ENCODE assay signal across 9 mouse cellular contexts in genomic region chr6:92728514-92728913, GRCm38 (mm10). TPM values are rescaled to one million over a fixed set of nuclear protein-coding genes. Genes with fewer than 3 reads are reported as not detected.
DNase-seq lines count a peak whose midpoint lies in the region; ATAC-seq and TF ChIP-seq lines count a peak whose summit lies in the region.
"Had no signal": no experiment of that assay in that cellular context is flagged by ENCODE, and none has a peak within 500 bp of the region (broad histone marks: within the 10 kb centered on the region; RNA-seq: fewer than 3 reads in every experiment).

No protein-coding gene starts in this region.

- no peak for TF ChIP-seq CTCF in lung, embryonic 14.5 days (IDR thresholded peaks at IDR 0.05; ENCODE audit: low read depth)
- no peak for TF ChIP-seq CTCF in hindbrain, postnatal 0 days (IDR thresholded peaks at IDR 0.05; ENCODE audit: low read depth)

- no peaks in the 10 kb centered on the region for H3K36me3 ChIP-seq in lung, embryonic 14.5 days (ENCODE audit: insufficient read depth)
- no peaks in the 10 kb centered on the region for H3K36me3 ChIP-seq in hindbrain, postnatal 0 days (ENCODE audit: insufficient read depth, low read length)
- H3K36me3 ChIP-seq in neural tube, embryonic 14.5 days (ENCODE audit: control insufficient read depth, insufficient read depth, low read length), result no peaks in the 10 kb centered on the region

- peak overlapping the region; percentile 30; the same call in 1 of the 2 replicates for H3K4me2 ChIP-seq in lung, embryonic 14.5 days
- H3K4me2 ChIP-seq in hindbrain, postnatal 0 days (ENCODE audit: low read depth, low read length), result peak overlapping the region; percentile 22; the same call in 1 of the 2 replicates
- H3K4me2 ChIP-seq in neural tube, embryonic 14.5 days (ENCODE audit: low read depth, low read length), result no peak overlapping the region

- no peaks in the 10 kb centered on the region for H3K27me3 ChIP-seq in lung, embryonic 14.5 days (ENCODE audit: insufficient read depth, low read length)
- no peaks in the 10 kb centered on the region for H3K27me3 ChIP-seq in hindbrain, postnatal 0 days (ENCODE audit: insufficient read depth, low read length)
- no peaks in the 10 kb centered on the region for H3K27me3 ChIP-seq in neural tube, embryonic 14.5 days (ENCODE audit: control insufficient read depth, insufficient read depth, low read length)

- no peaks in the 10 kb centered on the region for H3K4me1 ChIP-seq in lung, embryonic 14.5 days (ENCODE audit: insufficient read depth)
- no peaks in the 10 kb centered on the region; the same call in 1 of the 2 replicates for H3K4me1 ChIP-seq in hindbrain, postnatal 0 days (ENCODE audit: insufficient read depth, low read length)
- H3K4me1 ChIP-seq in neural tube, embryonic 14.5 days (ENCODE audit: control insufficient read depth, insufficient read depth, low read length), result peaks cover 6% of the 10 kb centered on the region; the same call in 1 of the 2 replicates

- DNase-seq in cerebellum, adult 11-12 months, result no peak
- DNase-seq in lung, embryonic 14.5 days, result peak; percentile 24
- DNase-seq in lung, postnatal 25 days (ENCODE audit: low spot score), result no peak
- peak; percentile 50 for DNase-seq in hindbrain, postnatal 0 days (ENCODE audit: low spot score)
- no peak for DNase-seq in adrenal gland, postnatal 10 days
- no peak for DNase-seq in spleen, adult 18-20 months

- WGBS in lung, embryonic 14.5 days, result 38% methylated on average over 7 of the region's 7 CpGs
- 40% methylated on average over 7 of the region's 7 CpGs for WGBS in hindbrain, postnatal 0 days
- WGBS in neural tube, embryonic 14.5 days, result 36% methylated on average over 7 of the region's 7 CpGs

- H3K4me3 ChIP-seq in lung, embryonic 14.5 days (ENCODE audit: low read depth, low read length), result no peak overlapping the region
- H3K4me3 ChIP-seq in hindbrain, postnatal 0 days (ENCODE audit: low read length), result no peak overlapping the region
- H3K4me3 ChIP-seq in neural tube, embryonic 14.5 days (ENCODE audit: low read depth, low read length), result no peak overlapping the region

- 0 out of 2 replicates have a peak, but pooled peaks have one; percentile 16 for ATAC-seq in cerebellum, adult (ENCODE audit: insufficient number of reproducible peaks, low FRiP score, low TSS enrichment)
- ATAC-seq in lung, embryonic 14.5 days (ENCODE audit: insufficient read depth), result 0 out of 2 replicates have a peak, but pooled peaks have one; percentile 8
- peak; percentile 68 for ATAC-seq in hindbrain, postnatal 0 days
- peak; percentile 21; the same call in 1 of the 2 replicates for ATAC-seq in neural tube, embryonic 14.5 days (ENCODE audit: low read depth)

- H3K9ac ChIP-seq in lung, embryonic 14.5 days, result no peak overlapping the region
- H3K9ac ChIP-seq in hindbrain, postnatal 0 days (replicated peaks; ENCODE audit: low read length), result peak overlapping the region; percentile 28; the same call in 1 of the 2 replicates
- H3K9ac ChIP-seq in neural tube, embryonic 14.5 days (replicated peaks; ENCODE audit: low read depth, low read length), result no peak overlapping the region

- H3K27ac ChIP-seq in lung, embryonic 14.5 days (ENCODE audit: low read depth), result peak overlapping the region; percentile 51; the same call in 1 of the 2 replicates
- H3K27ac ChIP-seq in hindbrain, postnatal 0 days, result peak overlapping the region; percentile 81
- no peak overlapping the region for H3K27ac ChIP-seq in neural tube, embryonic 14.5 days (ENCODE audit: low read depth, low read length)
- H3K27ac ChIP-seq: kidney, postnatal 0 days had no signal

- no peaks in the 10 kb centered on the region for H3K9me3 ChIP-seq in lung, embryonic 14.5 days (ENCODE audit: low read depth, low read length)
- H3K9me3 ChIP-seq in hindbrain, postnatal 0 days (ENCODE audit: low read length), result no peaks in the 10 kb centered on the region
- H3K9me3 ChIP-seq in neural tube, embryonic 14.5 days (ENCODE audit: control insufficient read depth, low read length), result no peaks in the 10 kb centered on the region

RNA-seq across cellular contexts. Expression of gene Prickle2, which starts 22.6 kb away (rescaled TPM):
- 11.0 TPM in 2 replicates for polyA plus RNA-seq in lung, embryonic 14.5 days (2014; fragmentation: Nextera tagmentation; extraction: Ambion mirVana)
- total RNA-seq in hindbrain, postnatal 0 days (2014; rRNA removed), result 37.7 and 38.7 TPM in 2 replicates
- 11.3 and 11.6 TPM in 2 replicates for polyA plus RNA-seq in hindbrain, postnatal 0 days (2015; fragmentation: Nextera tagmentation; extraction: Ambion mirVana)
- 25.4 and 25.5 TPM in 2 replicates for polyA plus RNA-seq in neural tube, embryonic 14.5 days (2014; fragmentation: Nextera tagmentation; extraction: Ambion mirVana)
- total RNA-seq in adrenal gland, postnatal 10 days (2021), result 10 to 100 TPM in 1 of 2 experiments, 1 to 10 TPM in 1; 6.5 to 10.3 TPM

Comparison
In these comparisons a context has a peak if more than half of its experiments do, and no peak if none do; other contexts are left out.
1. DNase-seq: peak in lung, embryonic 14.5 days (single experiment) and hindbrain, postnatal 0 days (single experiment); none in cerebellum, adult 11-12 months (single experiment), lung, postnatal 25 days (single experiment), adrenal gland, postnatal 10 days (single experiment) and spleen, adult 18-20 months (0 of 2).
2. ATAC-seq: peak in every context shown above with its lines; median percentile 68 in hindbrain, postnatal 0 days; 21 in neural tube, embryonic 14.5 days; 16 in cerebellum, adult; 8 in lung, embryonic 14.5 days.